Mouse (Mus musculus) ES-Bruce4 (cell line): Measurements from ENCODE around the gene Dnah10.

Source experiments
- CTCF ChIP-seq: IDR thresholded peaks from one replicate; pipeline ENCODE4 v1.8.1; 2011; ENCODE audit warnings: low read depth, low read length
- EP300 ChIP-seq: IDR thresholded peaks from 2 replicates; pipeline ENCODE4 v1.6.1; 2011; ENCODE audit warnings: low read depth, low read length; ENCODE audit not compliant: insufficient read depth
- POLR2A ChIP-seq: IDR thresholded peaks from one replicate; pipeline ENCODE4 v1.8.1; 2011; ENCODE audit warnings: low read length; ENCODE audit not compliant: insufficient read depth

GRCm38 (mm10) chr5:124822128-124822894, 97.4 kb downstream of the Dnah10 start:
- TF ChIP-seq EP300, result no peak
- no peak for TF ChIP-seq CTCF
- no peak for TF ChIP-seq POLR2A
